Mouse (Mus musculus): Measurements from ENCODE around the gene Mrps18a.
A peak's percentile ranks its signal among the peaks of the same experiment; 100 is the strongest.

- TF ChIP-seq MAFK (IDR thresholded peaks at IDR 0.05; ENCODE audit: insufficient read depth, low read depth, low read length) (0 out of 2 replicates have a peak, but pooled peaks have one; percentile 46), ZNF384 (IDR thresholded peaks at IDR 0.05; ENCODE audit: low read depth, low read length) (no peak)
Measured at GRCm38 (mm10) chr17:46070046-46070445, 40.7 kb upstream of the Mrps18a start.

All from ES-E14 (cell line).